Mouse (Mus musculus) CH12.LX (cell line): ENCODE results near the gene Scaf4. TPM values are rescaled to one million over a fixed set of nuclear protein-coding genes. Genes with fewer than 3 reads are reported as not detected.
A peak's percentile ranks its signal among the peaks of the same experiment; 100 is the strongest.

Experiments used
- DNase-seq: peaks from one replicate; pipeline ENCODE4 v3.0.0-alpha.2; 2013; ENCODE audit errors: extremely low read depth
- H3K27ac ChIP-seq: 2 replicates; pipeline ENCODE4 v1.5.1; 2012; ENCODE audit warnings: low read depth, mild to moderate bottlenecking, control low read depth, moderate library complexity; ENCODE audit not compliant: insufficient read depth
- H3K27me3 ChIP-seq: replicated peaks from 2 replicates; pipeline ENCODE3; 2012; ENCODE audit warnings: inconsistent platforms
- H3K36me3 ChIP-seq, 2 experiments: replicated peaks in 1 of 2; 2 replicates each; pipeline versions ENCODE3 to v1.6.1; 2012; ENCODE audit warnings: inconsistent platforms in 1 of 2, low read length in 1 of 2, mild to moderate bottlenecking in 1 of 2, mixed read lengths in 1 of 2, moderate library complexity in 1 of 2; ENCODE audit not compliant: control insufficient read depth in 1 of 2, insufficient read depth in 1 of 2
- H3K4me1 ChIP-seq, 2 experiments: 2 replicates each; pipeline ENCODE4 v1.6.1; 2012; ENCODE audit warnings: inconsistent platforms in 1 of 2, moderate library complexity in 1 of 2; ENCODE audit not compliant: insufficient read depth in 2 of 2, control insufficient read depth in 1 of 2
- H3K4me2 ChIP-seq: 2 replicates; pipeline ENCODE4 v1.6.1; 2012; ENCODE audit warnings: low read depth, mild to moderate bottlenecking, control low read depth; ENCODE audit not compliant: poor library complexity, insufficient read depth, severe bottlenecking
- H3K4me3 ChIP-seq, 3 experiments: fragments of 150-350 bp in 1 of 3; sonication (generic) in 1 of 3; replicated peaks in 1 of 3; 2 replicates each; pipeline versions ENCODE3 to v1.5.1; 2011 to 2012; ENCODE audit warnings: low read depth in 2 of 3, low read length in 2 of 3, mild to moderate bottlenecking in 2 of 3, moderate library complexity in 2 of 3, control low read depth in 1 of 3, improper control_type of control experiment in 1 of 3, inconsistent platforms in 1 of 3, mixed read lengths in 1 of 3; ENCODE audit not compliant: poor library complexity in 1 of 3
- H3K79me2 ChIP-seq: replicated peaks from 2 replicates; pipeline ENCODE4 v1.6.1; 2012; ENCODE audit warnings: mild to moderate bottlenecking, moderate library complexity; ENCODE audit not compliant: control insufficient read depth, poor library complexity, insufficient read depth, severe bottlenecking; ENCODE audit errors: extremely low read depth
- H3K9ac ChIP-seq: 2 replicates; pipeline ENCODE4 v1.6.1; 2012; ENCODE audit warnings: low read depth, mild to moderate bottlenecking, control low read depth, moderate library complexity; ENCODE audit not compliant: insufficient read depth
- H3K9me3 ChIP-seq: replicated peaks from 2 replicates; pipeline ENCODE3; 2012; ENCODE audit warnings: low read length, inconsistent platforms, mixed read lengths
- E2F4 ChIP-seq: IDR thresholded peaks from 2 replicates; pipeline ENCODE4 v1.6.1; 2011; ENCODE audit warnings: low read depth, low read length, improper control_type of control experiment; ENCODE audit not compliant: insufficient replicate concordance
- ELF1 ChIP-seq: IDR thresholded peaks from 2 replicates; pipeline ENCODE4 v1.6.1; 2014; ENCODE audit warnings: low read depth, mild to moderate bottlenecking, inconsistent platforms, low read length, improper control_type of control experiment
- EP300 ChIP-seq: IDR thresholded peaks from 2 replicates; pipeline ENCODE4 v1.6.1; 2011; ENCODE audit warnings: low read length, improper control_type of control experiment
- HCFC1 ChIP-seq: IDR thresholded peaks from 2 replicates; pipeline ENCODE4 v1.6.1; 2012; ENCODE audit warnings: low read depth, mild to moderate bottlenecking, inconsistent platforms, low read length, improper control_type of control experiment
- IRF4 ChIP-seq: IDR thresholded peaks from 2 replicates; pipeline ENCODE4 v1.6.1; 2014; ENCODE audit warnings: low read depth, mild to moderate bottlenecking, inconsistent platforms, low read length, improper control_type of control experiment
- KAT2A ChIP-seq: IDR thresholded peaks from 2 replicates; pipeline ENCODE4 v1.6.1; 2012; ENCODE audit warnings: low read length, improper control_type of control experiment, inconsistent platforms; ENCODE audit not compliant: insufficient replicate concordance
- MXI1 ChIP-seq: IDR thresholded peaks from 2 replicates; pipeline ENCODE4 v1.6.1; 2011; ENCODE audit warnings: mild to moderate bottlenecking, low read depth, low read length, improper control_type of control experiment
- POLR2AphosphoS2 ChIP-seq: IDR thresholded peaks from 2 replicates; pipeline ENCODE4 v1.6.1; 2011; ENCODE audit warnings: low read depth, low read length, improper control_type of control experiment
- RAD21 ChIP-seq: IDR thresholded peaks from 2 replicates; pipeline ENCODE4 v1.6.1; 2011; ENCODE audit warnings: low read depth, mild to moderate bottlenecking, low read length, improper control_type of control experiment, moderate library complexity
- RCOR1 ChIP-seq: conservative IDR thresholded peaks from 2 replicates; pipeline ENCODE4 v1.6.1; 2012; ENCODE audit warnings: low read depth, mild to moderate bottlenecking, inconsistent platforms, low read length, improper control_type of control experiment
- SIN3A ChIP-seq: IDR thresholded peaks from 2 replicates; pipeline ENCODE4 v1.6.1; 2012; ENCODE audit warnings: low read length, improper control_type of control experiment, inconsistent platforms
- SMC3 ChIP-seq: IDR thresholded peaks from 2 replicates; pipeline ENCODE4 v1.6.1; 2011; ENCODE audit warnings: low read depth, low read length, improper control_type of control experiment
- TBP ChIP-seq: conservative IDR thresholded peaks from 2 replicates; pipeline ENCODE4 v1.6.1; 2011; ENCODE audit warnings: low read depth, low read length, improper control_type of control experiment
- ZKSCAN1 ChIP-seq: IDR thresholded peaks from 2 replicates; pipeline ENCODE4 v1.6.1; 2012; ENCODE audit warnings: low read depth, inconsistent platforms, low read length, improper control_type of control experiment, borderline replicate concordance
- dilution Hi-C: fragments of 300-500 bp; cut with MboI; formaldehyde crosslinking; loops from 2 replicates; pipeline ENCODE4 v1.14.3; 2020; ENCODE audit warnings: low sequenced_read_pairs; ENCODE audit not compliant: extremely low pct_unique_long_range_greater_than_20kb, extremely low pct_ligation_motif_present
- in situ Hi-C: fragments of 300-500 bp; cut with MboI; formaldehyde crosslinking; loops from 3 replicates; pipeline ENCODE4 v1.14.3; 2019; ENCODE audit warnings: low sequenced_read_pairs, low pct_ligation_motif_present, low pct_unique_long_range_greater_than_20kb, mixed read lengths
- polyA plus RNA-seq: library from polyadenylated mRNA; unstranded; fragments of >175 nt; gene quantifications from 2 replicates; pipeline ENCODE4 v1.2.1, GENCODE M21; 2012; ENCODE audit warnings: low read depth; ENCODE audit not compliant: insufficient read length
- total RNA-seq, 2 experiments: library from RNA; depleted of rRNA; stranded (reverse); fragments of 300-350 nt in 1 of 2; fragments of >200 nt in 1 of 2; gene quantifications; 2 replicates each; pipeline ENCODE4 v1.2.3; 2012 to 2014

The Scaf4 gene
- total and polyA plus RNA-seq, 3 experiments, result 6.0 to 60.4 (median 17.5) TPM

GRCm38 (mm10) chr16:90196688-90197240 is 87.5 kb downstream of the Scaf4 start:
- dilution Hi-C loops (no loop called here), in situ Hi-C loops (loop anchor here (25.0 kb wide), 1 partner anchor 1809 kb away; no protein-coding TSS in a partner anchor)
- peak overlapping the region in 1 of 3 experiments; percentile 25 for H3K4me3 ChIP-seq
- H3K4me1 ChIP-seq, result peaks cover 24 to 25% of the 10 kb centered on the region in 2 experiments
- H3K27ac ChIP-seq, result no peak overlapping the region
- no peak for TF ChIP-seq ELF1
- no peak for TF ChIP-seq POLR2AphosphoS2
- TF ChIP-seq EP300, result no peak
- TF ChIP-seq SIN3A, result no peak
- TF ChIP-seq RAD21, result no peak
- no peak for TF ChIP-seq ZKSCAN1
- no peak for TF ChIP-seq SMC3
- no peak for TF ChIP-seq RCOR1
- no peak for TF ChIP-seq KAT2A
- TF ChIP-seq TBP, result no peak
- TF ChIP-seq IRF4, result no peak
- TF ChIP-seq MXI1, result no peak
- no peak for DNase-seq
- no peaks in the 10 kb centered on the region for H3K36me3 ChIP-seq
- no peak overlapping the region for H3K9ac ChIP-seq
- peak overlapping the region; percentile 82; the same call in 1 of the 2 replicates for H3K4me2 ChIP-seq
- H3K79me2 ChIP-seq, result no peaks in the 10 kb centered on the region
- H3K27me3 ChIP-seq, result peaks cover 11% of the 10 kb centered on the region
- H3K9me3 ChIP-seq, result no peaks in the 10 kb centered on the region

GRCm38 (mm10) chr16:90193719-90194118 is 90.6 kb downstream of the Scaf4 start:
- H3K9ac ChIP-seq, result no peak overlapping the region
- no peak overlapping the region for H3K4me2 ChIP-seq
- DNase-seq, result no peak
- in situ Hi-C loops, result loop anchor here (25.0 kb wide), 1 partner anchor 1806 kb away; no protein-coding TSS in a partner anchor
- H3K27me3 ChIP-seq, result peaks cover 13% of the 10 kb centered on the region
- H3K79me2 ChIP-seq, result no peaks in the 10 kb centered on the region
- peaks cover 17% of the 10 kb centered on the region in 2 experiments for H3K4me1 ChIP-seq
- no peak overlapping the region for H3K4me3 ChIP-seq
- TF ChIP-seq TBP (no peak), HCFC1 (peak; percentile 64), E2F4 (no peak)
- TF ChIP-seq, all 38 proteins: peak for 1
- dilution Hi-C loops, result no loop called here
- Histone ChIP-seq H3K27ac (no peak overlapping the region), H3K9me3 (no peaks in the 10 kb centered on the region), H3K36me3 (no peaks in the 10 kb centered on the region)
